Mouse (Mus musculus): ENCODE measurements around the gene Aplp2. TPM values are rescaled to one million over a fixed set of nuclear protein-coding genes. Genes with fewer than 3 reads are reported as not detected.

The Aplp2 gene
- polyA plus RNA-seq, 1 experiment from 2014 or later: 422 TPM

DNA sequence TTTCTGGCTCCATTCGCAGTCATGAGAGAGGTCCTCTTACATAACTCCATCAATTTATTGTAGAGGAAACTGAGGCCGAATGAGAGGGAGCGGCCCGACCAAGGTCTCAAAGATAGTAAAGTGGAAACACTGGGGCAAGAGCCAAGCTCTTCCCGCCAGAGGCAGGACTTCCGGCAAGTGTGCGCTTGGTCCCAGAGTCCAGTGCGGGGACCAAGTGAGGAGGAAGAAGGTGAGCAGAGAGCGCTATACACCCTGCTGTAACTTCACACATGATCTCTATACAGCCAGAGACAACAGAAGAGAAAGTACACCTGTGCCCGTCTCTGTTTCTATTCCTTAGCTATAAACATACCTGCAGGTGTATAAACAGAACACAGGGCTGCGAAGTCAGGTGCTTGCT lies 94.5 kb downstream of the Aplp2 start:
- Histone ChIP-seq H3K4me1 (ENCODE audit: control insufficient read depth, insufficient read depth, low read length) (peaks cover 24% of the 10 kb centered on the region), H3K9ac (ENCODE audit: low read length) (no peak overlapping the region), H3K36me3 (ENCODE audit: control insufficient read depth, insufficient read depth) (no peaks in the 10 kb centered on the region), H3K4me2 (ENCODE audit: low read depth, low read length) (no peak overlapping the region), H3K9me3 (replicated peaks; ENCODE audit: control insufficient read depth, low read length) (no peaks in the 10 kb centered on the region), H3K27ac (ENCODE audit: low read length) (no peak overlapping the region), H3K27me3 (ENCODE audit: control insufficient read depth, insufficient read depth, low read length) (no peaks in the 10 kb centered on the region), H3K4me3 (ENCODE audit: low read length) (no peak overlapping the region)
- WGBS: 87% methylated on average over 11 of the region's 11 CpGs
- no peak for ATAC-seq (replicated peaks; ENCODE audit: extremely low read depth, insufficient read depth, low FRiP score)

DNA sequence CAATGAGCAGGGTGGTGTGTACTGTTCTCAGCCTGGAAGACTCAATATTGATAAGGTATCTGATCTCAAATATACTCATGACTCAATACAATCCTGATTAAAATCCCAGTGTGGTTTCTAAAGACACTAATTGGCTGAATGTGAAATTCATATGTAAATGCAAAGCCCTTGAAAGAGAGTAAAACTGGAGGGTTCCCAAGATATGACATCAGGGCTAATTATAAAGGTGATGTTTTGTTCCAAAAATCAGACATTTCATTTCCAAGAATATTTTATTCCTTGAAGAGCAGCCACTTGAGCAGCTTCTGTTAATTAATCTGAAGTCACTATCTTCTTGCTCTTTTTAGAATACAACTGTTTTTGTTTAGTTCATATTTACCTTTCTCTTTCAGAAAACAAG lies 96.0 kb downstream of the Aplp2 start:
- H3K27me3 ChIP-seq (ENCODE audit: control insufficient read depth, insufficient read depth, low read length): no peaks in the 10 kb centered on the region
- H3K27ac ChIP-seq (ENCODE audit: low read length): no peak overlapping the region
- no peak for ATAC-seq (replicated peaks; ENCODE audit: extremely low read depth, insufficient read depth, low FRiP score)

DNA sequence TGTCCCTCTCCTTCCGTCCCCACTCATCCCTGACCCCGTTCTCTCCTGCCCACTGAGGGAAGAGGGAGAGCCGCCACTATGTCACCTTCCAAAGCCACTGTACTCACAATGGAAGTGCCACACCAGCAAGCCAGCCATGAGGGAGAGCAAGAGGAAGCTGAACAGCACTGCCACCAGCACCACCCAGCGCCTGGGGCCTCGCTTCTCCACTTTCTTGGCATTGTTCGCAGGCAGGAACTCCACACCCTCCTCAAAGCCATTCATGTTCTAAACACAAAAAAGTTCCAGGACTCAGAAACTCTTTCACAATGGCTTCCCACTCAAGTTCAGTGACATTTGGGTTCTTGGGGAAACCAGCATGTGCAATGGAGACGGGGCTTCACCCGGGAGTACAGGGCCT lies 103.2 kb downstream of the Aplp2 start:
- no peaks in the 10 kb centered on the region for H3K9me3 ChIP-seq (replicated peaks; ENCODE audit: control insufficient read depth, low read length)
- H3K4me2 ChIP-seq (ENCODE audit: low read depth, low read length): no peak overlapping the region
- 88% methylated on average over 8 of the region's 8 CpGs for WGBS
- H3K27me3 ChIP-seq (ENCODE audit: control insufficient read depth, insufficient read depth, low read length): no peaks in the 10 kb centered on the region
- no peak overlapping the region for H3K4me3 ChIP-seq (ENCODE audit: low read length)
- ATAC-seq (replicated peaks; ENCODE audit: extremely low read depth, insufficient read depth, low FRiP score): no peak
- no peaks in the 10 kb centered on the region for H3K4me1 ChIP-seq (ENCODE audit: control insufficient read depth, insufficient read depth, low read length)
- H3K9ac ChIP-seq (ENCODE audit: low read length): no peak overlapping the region
- H3K36me3 ChIP-seq (ENCODE audit: control insufficient read depth, insufficient read depth): no peaks in the 10 kb centered on the region
- no peak overlapping the region for H3K27ac ChIP-seq (ENCODE audit: low read length)

More for the DNA sequence above, 96.0 kb downstream of the Aplp2 start:
- Histone ChIP-seq H3K36me3 (ENCODE audit: control insufficient read depth, insufficient read depth) (no peaks in the 10 kb centered on the region), H3K9me3 (replicated peaks; ENCODE audit: control insufficient read depth, low read length) (no peaks in the 10 kb centered on the region), H3K4me2 (ENCODE audit: low read depth, low read length) (no peak overlapping the region), H3K9ac (ENCODE audit: low read length) (no peak overlapping the region), H3K4me1 (ENCODE audit: control insufficient read depth, insufficient read depth, low read length) (peaks cover 22% of the 10 kb centered on the region), H3K4me3 (ENCODE audit: low read length) (no peak overlapping the region)

Other genes starting within 250 kb of the Aplp2 start
- 6.3 and 6.5 TPM in 2 replicates for gene Zbtb44, start 181.2 kb downstream of the Aplp2 start, polyA plus RNA-seq (2015; fragmentation: Nextera tagmentation; extraction: Ambion mirVana)
- 3.6 and 6.2 TPM in 2 replicates for gene St14, start 80.0 kb downstream of the Aplp2 start, polyA plus RNA-seq (2015; fragmentation: Nextera tagmentation; extraction: Ambion mirVana)
- 3.4 and 3.5 TPM in 2 replicates for gene Prdm10, start 68.7 kb upstream of the Aplp2 start, polyA plus RNA-seq (2015; fragmentation: Nextera tagmentation; extraction: Ambion mirVana)
- 13.4 and 13.9 TPM in 2 replicates for gene Nfrkb, start 174.4 kb upstream of the Aplp2 start, polyA plus RNA-seq (2015; fragmentation: Nextera tagmentation; extraction: Ambion mirVana)

Data from heart, embryonic 16.5 days (tissue).